Mouse (Mus musculus) embryonic facial prominence, embryonic 15.5 days (tissue): ENCODE data around the gene Gucd1. TPM values are rescaled to one million over a fixed set of nuclear protein-coding genes. Genes with fewer than 3 reads are reported as not detected.
A peak's percentile ranks its signal among the peaks of the same experiment; 100 is the strongest.
"Not testable (repeated sequence)": the region's sequence is repeated elsewhere in the genome, so short reads cannot be mapped to it uniquely, and the experiment has no call there.

Experiments used
- ATAC-seq: fragments of 200-750 bp; cut with Nextera tagmentation; 2 replicates; pipeline ENCODE4 v1.8.0; 2017; ENCODE audit warnings: low read depth, moderate TSS enrichment; ENCODE audit not compliant: insufficient number of reproducible peaks, low FRiP score, low TSS enrichment
- H3K27ac ChIP-seq: fragments of 300-500 bp; sonication (generic); replicated peaks from 2 replicates; pipeline ENCODE4 v1.5.1; 2015; ENCODE audit warnings: mild to moderate bottlenecking, inconsistent platforms
- H3K27me3 ChIP-seq: fragments of 300-500 bp; sonication (generic); 2 replicates; pipeline ENCODE4 v1.6.1; 2015; ENCODE audit warnings: inconsistent platforms
- H3K36me3 ChIP-seq: fragments of 300-500 bp; sonication (generic); 2 replicates; pipeline ENCODE4 v1.6.1; 2015; ENCODE audit warnings: mild to moderate bottlenecking, inconsistent platforms
- H3K4me1 ChIP-seq: fragments of 300-500 bp; sonication (generic); 2 replicates; pipeline ENCODE4 v1.6.1; 2015; ENCODE audit warnings: inconsistent platforms
- H3K4me2 ChIP-seq: fragments of 300-500 bp; sonication (generic); replicated peaks from 2 replicates; pipeline ENCODE4 v1.6.1; 2015; ENCODE audit warnings: mild to moderate bottlenecking, inconsistent platforms
- H3K4me3 ChIP-seq: fragments of 300-500 bp; sonication (generic); replicated peaks from 2 replicates; pipeline ENCODE4 v1.5.1; 2015; ENCODE audit warnings: mild to moderate bottlenecking, inconsistent platforms
- H3K9ac ChIP-seq: fragments of 300-500 bp; sonication (generic); 2 replicates; pipeline ENCODE4 v1.6.1; 2015; ENCODE audit warnings: inconsistent platforms
- H3K9me3 ChIP-seq: fragments of 300-500 bp; sonication (generic); replicated peaks from 2 replicates; pipeline ENCODE4 v1.6.1; 2016; ENCODE audit warnings: inconsistent platforms
- WGBS: fragments of 180-500 bp; shearing (Covaris S2); methylation state at CpG from one replicate; pipeline ENCODE4 v1.1.7; 2015; 5-methylcytosine and 5-hydroxymethylcytosine counted together
- polyA plus RNA-seq: library from polyadenylated mRNA; unstranded; fragments of >200 nt; fragmentation: Nextera tagmentation; extraction: Ambion mirVana; gene quantifications from 2 replicates; pipeline ENCODE4 v1.2.1, GENCODE M21; 2015

Gene Gucd1
- polyA plus RNA-seq, 1 experiment from 2014 or later = 26.3 TPM

- no peak overlapping the region for H3K27ac ChIP-seq
- 36% methylated on average over 5 of the region's 5 CpGs for WGBS
- no peak overlapping the region for H3K4me2 ChIP-seq
Observed at GRCm38 (mm10) chr10:75474571-75474970, 43.2 kb downstream of the Gucd1 start.

GRCm38 (mm10) chr10:75473411-75473810 lies 44.4 kb downstream of the Gucd1 start:
- Histone ChIP-seq H3K4me2 (no peak overlapping the region), H3K36me3 (no peaks in the 10 kb centered on the region), H3K4me3 (no peak overlapping the region), H3K27me3 (no peaks in the 10 kb centered on the region), H3K9me3 (no peaks in the 10 kb centered on the region), H3K9ac (no peak overlapping the region), H3K4me1 (peaks cover 6% of the 10 kb centered on the region; the same call in 1 of the 2 replicates), H3K27ac (no peak overlapping the region)
- no peak for ATAC-seq
- WGBS = 72% methylated on average over 8 of the region's 8 CpGs

More at GRCm38 (mm10) chr10:75474571-75474970, 43.2 kb downstream of the Gucd1 start:
- peaks cover 6% of the 10 kb centered on the region; the same call in 1 of the 2 replicates for H3K4me1 ChIP-seq
- H3K36me3 ChIP-seq = no peaks in the 10 kb centered on the region
- H3K4me3 ChIP-seq = no peak overlapping the region
- no peak for ATAC-seq
- no peaks in the 10 kb centered on the region for H3K27me3 ChIP-seq
- H3K9me3 ChIP-seq = no peaks in the 10 kb centered on the region
- H3K9ac ChIP-seq = no peak overlapping the region

- Histone ChIP-seq H3K9ac (no peak overlapping the region), H3K4me1 (peaks cover 11% of the 10 kb centered on the region), H3K4me3 (no peak overlapping the region), H3K27me3 (no peaks in the 10 kb centered on the region), H3K4me2 (0 out of 2 replicates have a peak overlapping the region, but pooled peaks have one; percentile 12), H3K36me3 (no peaks in the 10 kb centered on the region), H3K27ac (peak overlapping the region; percentile 65), H3K9me3 (no peaks in the 10 kb centered on the region)
- 24% methylated on average over 6 of the region's 6 CpGs for WGBS
- peak; percentile 82 for ATAC-seq
Observed at GRCm38 (mm10) chr10:75465781-75466550, 51.8 kb downstream of the Gucd1 start.

- Histone ChIP-seq H3K4me3 (no peak overlapping the region), H3K27ac (no peak overlapping the region), H3K27me3 (no peaks in the 10 kb centered on the region), H3K9me3 (no peaks in the 10 kb centered on the region), H3K4me2 (no peak overlapping the region), H3K4me1 (peaks cover 11% of the 10 kb centered on the region), H3K36me3 (no peaks in the 10 kb centered on the region), H3K9ac (no peak overlapping the region)
- ATAC-seq = no peak
- WGBS = 75% methylated on average over 3 of the region's 3 CpGs
Observed at GRCm38 (mm10) chr10:75462728-75463127, 55.0 kb downstream of the Gucd1 start.

DNA sequence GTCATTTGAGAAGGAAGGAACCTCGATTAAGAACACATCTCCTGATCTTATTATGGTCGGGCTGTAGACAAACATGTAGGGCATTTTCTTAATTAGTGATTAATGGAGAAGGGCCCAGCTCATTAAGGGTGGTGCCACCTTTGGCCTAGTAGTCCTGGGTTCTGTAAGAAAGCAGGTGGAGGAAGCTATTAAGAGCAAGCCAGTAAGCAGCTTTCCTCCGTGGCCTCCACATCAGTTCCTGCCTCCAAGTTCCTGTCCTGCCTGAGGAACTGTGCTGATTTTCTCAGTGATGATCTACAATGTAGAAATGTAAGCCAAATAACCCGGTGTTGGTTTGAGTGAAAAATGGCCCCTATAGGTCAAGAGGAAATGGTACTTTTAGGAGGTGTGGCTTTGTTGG lies 59.4 kb downstream of the Gucd1 start:
- Histone ChIP-seq H3K4me3 (no peak overlapping the region), H3K4me2 (no peak overlapping the region), H3K9ac (no peak overlapping the region), H3K27ac (no peak overlapping the region), H3K36me3 (no peaks in the 10 kb centered on the region), H3K4me1 (no peaks in the 10 kb centered on the region), H3K27me3 (no peaks in the 10 kb centered on the region), H3K9me3 (no peaks in the 10 kb centered on the region)
- WGBS = 76% methylated on average over 4 of the region's 4 CpGs
- ATAC-seq = no peak

DNA sequence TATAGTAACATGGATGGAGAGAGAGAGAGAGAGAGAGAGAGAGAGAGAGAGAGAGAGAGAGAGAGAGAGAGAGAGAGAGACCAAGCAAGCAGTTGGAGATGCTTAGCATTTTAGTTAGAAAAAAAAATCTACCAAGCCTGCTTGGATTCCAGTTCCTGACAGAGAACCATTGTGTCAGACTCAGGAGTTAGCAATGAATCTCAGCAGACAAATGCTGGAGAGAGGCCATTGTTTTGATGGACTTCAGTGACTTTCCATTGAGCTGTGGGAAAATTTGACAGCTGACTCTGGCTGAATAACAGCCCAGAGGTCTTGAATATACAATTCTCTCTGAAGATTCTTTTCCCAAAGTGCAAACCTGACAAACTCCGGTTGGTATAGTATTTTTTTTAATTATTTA lies 59.9 kb downstream of the Gucd1 start:
- Histone ChIP-seq H3K4me1 (no peaks in the 10 kb centered on the region), H3K36me3 (no peaks in the 10 kb centered on the region), H3K27me3 (no peaks in the 10 kb centered on the region), H3K9me3 (no peaks in the 10 kb centered on the region), H3K4me2 (no peak overlapping the region), H3K4me3 (no peak overlapping the region), H3K9ac (no peak overlapping the region), H3K27ac (no peak overlapping the region)
- no peak for ATAC-seq
- WGBS = 86% methylated on average over 1 of the region's 1 CpGs

GRCm38 (mm10) chr10:75456061-75456831 lies 61.5 kb downstream of the Gucd1 start:
- not testable (repeated sequence) for H3K4me3 ChIP-seq, H3K4me1 ChIP-seq, H3K9ac ChIP-seq, H3K27me3 ChIP-seq, H3K9me3 ChIP-seq, H3K27ac ChIP-seq, H3K4me2 ChIP-seq, H3K36me3 ChIP-seq
- ATAC-seq = peak; percentile 47; the same call in 1 of the 2 replicates
- 67% methylated on average over 14 of the region's 18 CpGs for WGBS

- H3K9ac ChIP-seq = no peak overlapping the region
- peaks cover 15% of the 10 kb centered on the region; the same call in 1 of the 2 replicates for H3K4me1 ChIP-seq
- H3K9me3 ChIP-seq = no peaks in the 10 kb centered on the region
- no peaks in the 10 kb centered on the region for H3K36me3 ChIP-seq
- H3K27ac ChIP-seq = peak overlapping the region; percentile 48
- no peak overlapping the region for H3K4me3 ChIP-seq
- no peaks in the 10 kb centered on the region for H3K27me3 ChIP-seq
- no peak overlapping the region for H3K4me2 ChIP-seq
- ATAC-seq = peak; percentile 73; the same call in 1 of the 2 replicates
- 52% methylated on average over 10 of the region's 10 CpGs for WGBS
Observed at GRCm38 (mm10) chr10:75451036-75451786, 66.6 kb downstream of the Gucd1 start.

GRCm38 (mm10) chr10:75450331-75450730 lies 67.4 kb downstream of the Gucd1 start:
- H3K9ac ChIP-seq = no peak overlapping the region
- no peaks in the 10 kb centered on the region for H3K9me3 ChIP-seq
- 81% methylated on average over 8 of the region's 8 CpGs for WGBS
- H3K4me1 ChIP-seq = peaks cover 15% of the 10 kb centered on the region; the same call in 1 of the 2 replicates
- no peak overlapping the region for H3K27ac ChIP-seq
- H3K36me3 ChIP-seq = no peaks in the 10 kb centered on the region
- no peak for ATAC-seq
- H3K4me2 ChIP-seq = no peak overlapping the region
- H3K27me3 ChIP-seq = no peaks in the 10 kb centered on the region
- H3K4me3 ChIP-seq = no peak overlapping the region

DNA sequence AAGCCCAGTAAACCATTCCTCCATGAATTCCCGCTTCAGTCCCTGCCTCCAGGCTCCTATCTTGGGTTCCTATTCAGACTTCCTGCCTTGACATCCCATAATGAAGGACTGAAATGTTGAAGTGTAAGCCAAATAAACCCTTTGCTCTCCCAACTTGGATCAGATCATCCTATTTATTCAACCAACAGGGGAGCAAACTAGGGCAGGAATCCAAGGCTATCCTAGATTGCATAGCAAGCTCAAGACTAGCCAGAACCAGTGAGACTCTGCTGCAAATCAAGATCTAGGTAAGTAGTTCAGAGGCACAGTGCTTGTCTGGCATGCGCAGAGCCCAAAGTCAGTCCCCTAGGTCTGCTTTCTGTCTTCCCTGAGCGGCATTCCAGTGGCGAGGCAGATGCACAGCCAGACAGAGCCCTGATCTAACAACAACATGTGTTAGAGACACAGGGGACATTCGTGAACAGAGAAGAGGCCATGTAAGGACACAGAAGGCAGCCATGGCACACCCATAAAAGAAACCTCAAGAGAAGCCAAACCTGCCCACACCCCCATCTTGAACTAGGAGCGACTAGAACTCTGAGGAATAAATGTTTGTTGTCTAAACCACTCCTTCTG lies 68.9 kb downstream of the Gucd1 start:
- Histone ChIP-seq H3K9me3 (no peaks in the 10 kb centered on the region), H3K9ac (no peak overlapping the region), H3K27me3 (no peaks in the 10 kb centered on the region), H3K4me1 (peaks cover 23% of the 10 kb centered on the region), H3K27ac (no peak overlapping the region), H3K36me3 (no peaks in the 10 kb centered on the region), H3K4me3 (no peak overlapping the region), H3K4me2 (no peak overlapping the region)
- ATAC-seq = no peak
- WGBS = 70% methylated on average over 6 of the region's 6 CpGs

DNA sequence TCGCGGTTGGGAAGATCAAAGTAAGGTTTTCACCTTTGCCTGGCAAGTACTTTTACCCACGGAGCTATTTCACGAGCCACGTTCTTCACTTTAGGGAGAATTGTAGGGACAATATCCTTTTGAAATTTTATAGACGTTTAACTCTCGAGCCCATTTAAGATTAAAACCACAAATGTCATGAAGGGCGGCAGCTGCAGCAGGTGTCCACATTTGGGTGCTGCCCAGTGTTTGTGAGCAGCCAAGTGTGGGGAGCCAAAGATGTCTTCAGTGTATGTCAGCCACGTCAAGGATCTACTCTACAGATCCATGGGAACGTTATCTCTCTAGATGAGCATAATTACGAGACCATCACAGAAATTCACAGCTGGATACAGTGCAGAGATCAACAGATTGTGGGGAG lies 70.3 kb downstream of the Gucd1 start:
- Histone ChIP-seq H3K9me3 (no peaks in the 10 kb centered on the region), H3K27ac (no peak overlapping the region), H3K36me3 (no peaks in the 10 kb centered on the region), H3K4me3 (no peak overlapping the region), H3K27me3 (no peaks in the 10 kb centered on the region), H3K9ac (no peak overlapping the region), H3K4me2 (no peak overlapping the region), H3K4me1 (peaks cover 23% of the 10 kb centered on the region)
- 77% methylated on average over 11 of the region's 11 CpGs for WGBS
- ATAC-seq = no peak
